Mouse (Mus musculus) adrenal gland, adult 8-10 months (tissue): Measurements from ENCODE around the gene Fgfr2. TPM values are rescaled to one million over a fixed set of nuclear protein-coding genes. Genes with fewer than 3 reads are reported as not detected.

Source experiments
- DNase-seq: peaks from one replicate; pipeline ENCODE4 v3.0.0; 2022
- total RNA-seq, 4 experiments: library from RNA; stranded (reverse); gene quantifications; 2 replicates each; pipeline ENCODE4 v1.2.4; 2022

Fgfr2 gene
- total RNA-seq, 4 experiments from 2014 or later = 193 to 471 (median 262) TPM

DNA sequence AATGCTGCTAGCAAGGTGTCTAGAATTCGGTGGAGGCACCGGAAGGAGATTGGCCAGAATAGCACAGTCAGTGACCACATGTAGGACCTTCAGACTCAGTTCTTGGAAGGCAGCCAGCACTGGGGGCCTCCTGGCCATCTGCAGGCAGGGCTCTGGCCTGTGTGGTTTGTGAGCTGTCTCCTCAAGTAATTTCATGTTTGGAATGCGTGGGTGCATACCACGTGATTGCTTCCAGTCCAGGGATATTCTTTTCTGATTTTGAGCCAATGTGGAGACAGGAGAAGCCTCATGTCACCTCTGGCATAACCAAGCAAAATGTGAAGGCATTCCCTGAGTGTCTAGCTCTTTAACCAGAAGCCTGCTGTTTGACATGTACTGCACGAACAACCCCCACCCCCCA, 2158.5 kb downstream of the Fgfr2 start:
- DNase-seq = peak; percentile 58

- no peak for DNase-seq
Measured at GRCm38 (mm10) chr7:130961429-130961828, 2161.7 kb downstream of the Fgfr2 start.

GRCm38 (mm10) chr7:130959868-130960267, 2163.3 kb downstream of the Fgfr2 start:
- no peak for DNase-seq

GRCm38 (mm10) chr7:130958551-130958950, 2164.6 kb downstream of the Fgfr2 start:
- DNase-seq = no peak

DNA sequence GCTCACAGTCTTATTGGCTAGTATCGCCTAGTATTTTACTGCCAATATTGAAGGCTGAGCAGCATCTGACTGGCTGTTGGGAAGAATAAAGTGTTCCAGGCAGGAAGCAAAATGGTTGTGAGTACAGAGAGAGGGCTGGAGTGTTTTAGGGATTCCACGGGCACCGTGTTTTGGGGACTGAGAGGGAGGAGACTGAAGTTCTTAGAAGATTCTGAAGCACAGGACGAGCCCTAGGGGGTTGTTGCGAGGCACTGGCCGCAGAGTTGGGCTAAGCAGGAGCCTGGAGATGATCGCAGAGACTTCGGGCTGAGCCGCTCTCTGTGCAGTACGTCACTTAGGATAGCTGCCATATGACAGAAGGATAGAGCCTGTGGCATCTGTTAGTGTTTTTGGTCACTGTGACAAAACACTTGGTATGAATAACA, 2169.0 kb downstream of the Fgfr2 start:
- no peak for DNase-seq

DNA sequence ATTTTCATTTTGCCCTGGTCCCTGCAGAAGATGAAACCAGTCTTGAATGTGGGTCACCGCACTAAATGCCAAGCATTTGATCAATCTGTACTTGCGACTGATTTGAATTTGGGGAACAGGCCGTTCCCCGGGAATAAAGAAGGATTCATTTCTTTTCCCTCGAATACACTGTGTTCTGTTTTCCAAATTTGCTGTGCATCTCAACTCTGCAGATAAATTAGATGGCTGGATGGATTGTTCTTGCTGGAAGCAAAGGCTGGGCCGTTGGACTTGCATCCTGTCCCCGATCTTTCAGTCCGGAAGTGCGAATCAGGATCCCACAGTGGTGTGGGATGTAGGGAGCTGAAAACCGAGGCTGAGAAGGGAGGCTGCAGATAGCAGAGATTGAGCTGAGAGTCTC, 2169.8 kb downstream of the Fgfr2 start:
- DNase-seq = no peak

DNA sequence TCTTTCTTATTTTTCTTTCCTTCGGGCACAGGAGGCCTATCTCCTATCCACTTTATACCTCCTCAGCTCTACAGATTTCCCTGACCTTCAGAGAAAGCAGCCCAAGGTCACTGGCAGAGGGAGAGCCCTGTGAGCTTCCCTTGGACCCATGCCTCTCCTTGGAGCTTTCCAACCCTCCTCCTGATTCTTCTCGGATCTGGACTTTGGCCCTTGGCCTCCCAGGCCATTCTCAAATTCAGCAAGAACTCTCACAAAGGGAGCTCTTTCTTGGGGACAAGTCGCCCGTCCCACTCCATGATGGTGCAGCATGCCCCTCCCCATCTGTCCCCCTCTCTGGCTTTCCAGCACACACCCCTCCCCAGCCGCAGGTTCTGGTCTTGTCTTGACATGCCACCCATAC, 2172.1 kb downstream of the Fgfr2 start:
- no peak for DNase-seq

GRCm38 (mm10) chr7:130950482-130950881, 2172.7 kb downstream of the Fgfr2 start:
- no peak for DNase-seq

- DNase-seq = no peak
Measured at GRCm38 (mm10) chr7:130949331-130949751, 2173.8 kb downstream of the Fgfr2 start.

GRCm38 (mm10) chr7:130948563-130949208, 2174.5 kb downstream of the Fgfr2 start:
- no peak for DNase-seq

- DNase-seq = no peak
Measured at GRCm38 (mm10) chr7:130946303-130946702, 2176.8 kb downstream of the Fgfr2 start.

GRCm38 (mm10) chr7:130945730-130946129, 2177.4 kb downstream of the Fgfr2 start:
- no peak for DNase-seq

- DNase-seq = no peak
Measured at GRCm38 (mm10) chr7:130944766-130945475, 2178.2 kb downstream of the Fgfr2 start.

GRCm38 (mm10) chr7:130943280-130943895, 2179.8 kb downstream of the Fgfr2 start:
- no peak for DNase-seq

DNA sequence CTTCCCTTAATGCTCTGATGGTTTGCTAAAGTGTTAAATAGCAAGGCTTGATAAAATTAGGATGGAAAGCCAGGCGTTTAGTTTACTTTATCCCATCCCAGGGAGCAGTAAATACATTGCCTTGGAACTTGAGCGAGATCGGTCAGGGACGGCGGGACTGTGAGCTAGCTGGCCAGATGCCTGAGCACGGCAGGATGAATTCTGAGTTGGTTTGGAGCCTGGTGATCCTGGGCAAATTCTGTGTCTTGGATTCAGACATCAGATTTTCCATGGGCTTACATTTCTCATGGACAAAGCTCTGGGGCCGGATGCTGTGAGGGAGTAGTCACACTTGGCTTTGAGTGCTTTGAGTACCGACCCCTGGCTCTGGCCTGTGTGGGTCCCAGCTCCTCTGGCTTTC, 2182.4 kb downstream of the Fgfr2 start:
- no peak for DNase-seq

DNA sequence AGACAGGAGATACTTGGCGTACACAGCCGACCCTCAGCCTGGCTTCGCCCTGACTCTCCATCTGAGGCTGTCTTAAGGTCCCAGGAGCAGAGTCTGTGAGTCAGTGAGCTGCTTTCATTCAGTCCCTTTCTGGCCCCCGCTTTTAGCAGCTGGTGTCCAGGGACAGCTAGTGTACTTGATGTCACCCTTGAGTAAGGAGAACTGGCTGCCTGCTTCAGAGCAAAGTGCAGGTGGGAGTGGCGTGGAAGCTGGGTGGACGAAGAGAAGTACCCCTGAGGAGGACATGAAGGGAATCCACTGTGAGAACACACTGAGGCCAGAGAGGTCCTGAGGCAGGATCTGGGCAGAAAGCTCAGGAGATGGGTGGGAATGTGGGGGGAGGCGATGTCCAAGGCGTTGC, 2184.3 kb downstream of the Fgfr2 start:
- no peak for DNase-seq

GRCm38 (mm10) chr7:130938005-130938404, 2185.1 kb downstream of the Fgfr2 start:
- DNase-seq = no peak

DNA sequence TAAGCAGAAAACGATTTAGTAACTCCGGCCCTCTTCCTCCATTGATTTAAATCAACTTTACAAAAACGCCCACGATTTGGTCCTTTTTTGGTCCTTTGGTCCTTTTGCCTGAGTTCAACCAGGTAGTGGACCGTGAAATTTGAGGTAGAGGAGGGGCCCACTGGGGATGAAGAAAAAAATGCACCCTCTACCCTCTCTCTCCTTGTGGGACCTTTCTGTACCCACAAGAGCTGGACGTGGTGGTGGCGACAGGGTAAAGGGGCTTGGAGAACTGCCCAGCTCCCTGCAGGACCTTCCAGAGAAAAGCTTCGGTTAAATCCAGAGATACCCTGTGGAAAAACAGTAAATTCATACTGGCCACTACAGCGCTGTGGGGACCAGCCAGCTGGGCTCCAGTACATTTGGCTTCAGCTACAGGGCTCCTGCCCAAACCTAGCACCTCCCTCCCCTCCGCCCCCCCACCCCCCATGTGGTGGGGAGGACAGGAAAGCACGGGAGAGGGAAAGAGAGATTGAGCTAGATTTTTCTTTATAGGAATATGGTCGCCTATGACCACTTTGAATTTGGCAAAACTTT, 2185.8 kb downstream of the Fgfr2 start:
- no peak for DNase-seq

DNA sequence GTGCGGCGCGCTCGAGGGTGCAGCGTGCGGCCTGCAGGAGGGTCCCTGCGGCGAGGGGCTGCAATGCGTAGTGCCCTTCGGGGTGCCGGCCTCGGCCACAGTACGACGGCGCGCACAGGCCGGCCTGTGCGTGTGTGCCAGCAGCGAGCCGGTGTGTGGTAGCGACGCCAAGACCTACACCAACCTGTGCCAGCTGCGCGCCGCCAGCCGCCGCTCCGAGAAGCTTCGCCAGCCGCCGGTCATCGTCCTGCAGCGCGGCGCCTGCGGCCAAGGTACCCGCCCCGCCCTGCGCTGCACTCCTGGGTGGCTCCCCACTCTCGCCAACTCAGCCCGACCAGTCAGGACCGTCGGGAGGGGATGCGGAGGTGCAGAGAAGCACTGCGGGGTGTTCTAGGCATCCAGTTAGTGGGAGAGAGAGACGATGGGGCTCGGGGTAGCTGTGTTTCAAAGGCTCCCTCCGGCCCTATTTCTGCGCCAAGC, 2186.6 kb downstream of the Fgfr2 start:
- DNase-seq = no peak

DNA sequence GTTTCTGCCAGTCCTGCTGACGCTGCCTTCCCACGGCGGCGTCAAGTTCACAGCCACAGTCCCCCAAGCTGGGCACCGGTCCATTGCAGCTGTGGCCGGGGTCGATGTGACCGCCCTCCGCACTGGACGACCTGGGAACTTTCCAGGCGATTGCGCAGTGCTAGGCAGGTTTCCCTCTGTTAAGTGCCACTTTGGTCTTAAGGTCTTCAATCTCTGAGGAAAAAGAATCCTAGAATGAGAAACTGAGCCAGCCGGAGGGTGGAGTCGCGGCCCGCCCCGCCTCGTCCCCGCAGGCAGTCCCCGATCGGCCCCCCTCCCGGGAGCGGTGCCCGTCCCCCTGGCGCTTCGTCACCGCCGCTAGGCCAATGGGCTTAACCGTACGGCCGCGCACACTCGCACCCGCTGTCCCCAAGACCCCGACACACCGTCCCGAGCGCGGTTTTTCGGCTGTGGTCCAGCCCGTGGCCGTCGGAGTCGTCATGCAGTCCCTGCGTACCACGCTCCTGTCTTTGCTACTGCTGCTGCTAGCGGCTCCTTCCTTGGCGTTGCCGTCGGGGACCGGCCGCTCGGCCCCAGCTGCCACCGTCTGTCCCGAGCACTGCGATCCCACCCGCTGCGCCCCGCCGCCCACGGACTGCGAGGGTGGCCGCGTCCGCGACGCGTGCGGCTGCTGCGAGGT, 2187.2 kb downstream of the Fgfr2 start, which contains the start of gene Htra1:
Htra1 (plus strand) TSS at position 319 of the 679 bp plus-strand sequence.
- DNase-seq = peak; percentile 76

DNA sequence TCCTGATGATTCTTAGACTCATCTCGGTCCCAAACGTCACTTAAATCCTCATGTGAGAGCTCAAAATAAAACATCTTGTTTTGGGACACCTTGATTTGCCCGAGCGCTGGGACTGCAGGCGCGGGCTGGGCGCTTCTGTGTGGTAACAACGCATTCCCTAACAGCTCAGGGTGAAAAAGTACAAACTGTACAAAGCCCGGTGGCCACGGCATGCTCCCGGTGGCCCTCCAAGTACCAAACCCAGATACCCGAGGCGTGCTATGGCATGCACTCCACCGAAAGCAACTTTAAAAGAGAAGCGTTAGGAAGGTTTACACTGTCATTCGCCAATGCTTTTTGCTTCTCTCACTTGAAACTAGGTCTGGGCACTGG, 2187.7 kb downstream of the Fgfr2 start:
- DNase-seq = no peak

DNA sequence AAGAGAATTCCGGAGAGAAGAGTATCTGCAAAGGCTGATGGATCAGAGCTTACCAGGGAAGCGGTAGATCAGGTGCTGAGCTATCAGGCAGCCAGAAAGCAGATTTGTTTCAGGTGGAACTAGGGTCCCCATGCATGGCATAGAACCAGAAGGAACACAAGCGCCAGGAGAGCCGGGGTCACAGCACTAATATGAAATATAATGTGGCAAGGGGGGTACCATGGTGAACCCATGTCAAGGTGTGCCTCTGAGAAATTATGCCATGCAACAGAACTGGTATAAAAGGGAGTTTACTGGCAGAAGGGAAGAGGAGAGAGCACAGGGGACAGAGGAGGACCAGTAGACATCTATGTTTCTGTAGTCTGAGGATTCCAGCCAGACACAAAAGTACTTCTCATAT, 2188.5 kb downstream of the Fgfr2 start:
- no peak for DNase-seq

DNA sequence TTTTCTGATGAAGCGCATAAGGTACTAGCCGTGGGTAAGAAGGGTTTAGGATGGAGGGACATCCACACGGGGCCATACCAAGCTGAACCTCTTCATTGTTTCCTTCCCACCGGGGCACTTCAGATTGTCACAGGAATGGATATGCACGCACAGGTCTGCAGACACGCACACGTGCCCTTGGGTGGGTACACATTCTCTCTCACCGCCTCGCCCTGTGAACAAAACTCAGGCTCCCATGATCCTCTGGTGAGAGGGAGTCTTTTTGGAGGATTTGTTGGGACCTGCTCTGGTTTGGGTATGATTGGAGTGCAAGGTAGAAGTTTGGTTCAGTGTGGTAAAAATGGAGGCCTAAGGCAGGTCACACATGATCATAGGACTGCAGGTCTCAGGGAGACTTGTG, 2190.2 kb downstream of the Fgfr2 start:
- no peak for DNase-seq
